Mouse (Mus musculus): ENCODE data around the gene Reep3. TPM values are rescaled to one million over a fixed set of nuclear protein-coding genes. Genes with fewer than 3 reads are reported as not detected.

The Reep3 gene
- total RNA-seq, 2 experiments from 2014 or later, result 22.2 to 22.5 TPM

DNA sequence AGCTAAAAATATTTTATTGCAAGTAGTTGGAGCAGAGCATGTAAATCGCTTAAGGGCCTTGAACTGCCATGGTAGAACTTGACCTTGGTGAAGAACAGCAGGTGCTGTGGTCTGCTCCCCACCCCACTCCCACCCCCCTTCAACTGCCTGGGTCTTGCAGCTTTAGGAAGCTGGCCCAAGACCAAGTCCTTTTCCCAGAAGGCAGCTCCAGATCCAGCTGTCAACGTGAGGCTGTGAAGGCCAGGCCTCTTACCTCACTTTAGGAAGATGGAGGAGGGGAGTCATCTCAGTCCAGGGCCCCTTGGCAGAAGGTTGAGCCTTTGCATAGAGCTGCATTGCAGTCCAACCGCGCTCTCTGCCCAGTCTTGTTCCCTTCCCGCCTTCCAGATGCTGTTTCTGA lies 102.3 kb downstream of the Reep3 start:
- no peak for DNase-seq
- intact Hi-C loops (cut with DNase I), result no loop called here

DNA sequence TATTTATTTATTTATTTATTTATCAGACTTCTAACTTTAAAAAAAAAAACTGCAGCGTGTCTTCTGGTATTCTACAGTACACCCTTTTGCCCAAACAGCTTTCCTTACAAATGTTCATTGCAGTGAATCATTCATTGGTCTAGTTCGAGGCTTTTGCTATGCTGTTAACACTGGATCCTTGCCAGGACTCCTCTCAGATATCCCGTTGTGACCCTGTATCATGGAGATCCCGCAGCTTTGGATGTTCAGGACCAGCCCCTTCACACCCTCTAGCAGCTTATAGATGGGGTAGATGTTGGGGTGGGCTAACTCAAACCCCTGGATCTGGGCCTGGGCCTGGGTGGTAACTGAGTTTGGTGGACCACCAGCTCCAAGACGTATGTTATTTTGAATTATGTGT lies 104.2 kb downstream of the Reep3 start:
- intact Hi-C loops (cut with DNase I), result no loop called here
- DNase-seq, result no peak

DNA sequence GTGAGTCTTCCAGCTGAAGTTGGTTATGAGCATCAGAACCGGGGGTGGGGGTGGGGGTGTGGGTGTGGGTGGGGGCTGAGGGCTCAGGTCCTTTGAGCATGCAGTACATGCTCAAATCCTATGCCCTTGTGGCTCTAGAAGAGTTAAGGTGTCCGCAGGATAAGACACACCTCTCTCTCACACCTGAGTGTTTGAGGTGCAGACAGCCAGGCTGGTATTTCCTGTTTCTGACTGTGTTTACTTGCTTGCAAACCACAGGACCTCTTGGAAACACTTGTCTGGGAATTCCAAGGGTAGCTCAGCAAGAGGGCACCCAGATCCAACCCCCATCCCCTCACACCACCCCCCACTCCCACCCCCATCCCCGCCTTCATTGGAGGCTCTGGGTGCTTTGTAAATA lies 106.2 kb downstream of the Reep3 start:
- DNase-seq, result no peak
- intact Hi-C loops (cut with DNase I), result no loop called here

DNA sequence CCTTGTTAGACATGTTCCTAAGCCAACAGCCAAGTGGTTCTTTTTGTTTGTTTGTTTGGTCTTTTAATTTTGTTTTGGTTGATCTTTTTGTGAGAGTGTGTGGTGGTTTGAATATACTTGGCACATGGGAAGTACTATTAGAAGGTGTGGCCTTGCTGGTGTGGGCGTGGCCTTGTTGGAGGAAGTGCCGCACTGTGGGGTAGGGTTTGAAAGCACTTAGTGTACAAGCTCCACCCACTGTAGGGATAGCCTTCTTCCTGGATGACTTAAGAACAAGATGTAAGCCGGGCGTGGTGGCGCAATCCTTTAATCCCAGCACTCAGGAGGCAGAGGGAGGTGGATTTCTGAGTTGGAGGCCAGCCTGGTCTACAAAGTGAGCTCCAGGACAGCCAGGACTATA lies 113.7 kb downstream of the Reep3 start:
- intact Hi-C loops (cut with DNase I), result no loop called here

DNA sequence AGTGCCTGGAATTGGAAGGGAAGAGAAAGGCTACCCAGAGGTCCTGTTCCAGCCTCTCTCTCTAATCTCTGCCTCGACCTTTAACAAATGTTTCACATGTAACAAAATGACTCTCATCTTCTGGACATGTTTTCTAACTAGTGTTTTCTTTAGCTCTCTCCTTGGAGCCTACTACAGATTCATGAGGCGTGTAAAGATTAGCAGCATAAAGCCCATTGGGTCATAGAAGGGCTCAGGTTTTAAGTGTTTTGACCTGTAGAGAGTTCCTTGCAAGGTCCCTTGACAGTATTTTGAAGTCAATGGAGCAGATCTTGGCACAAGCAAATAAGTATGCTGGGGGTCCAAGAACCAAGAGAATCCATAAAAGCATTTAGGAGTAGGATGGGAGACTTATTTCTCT lies 118.5 kb downstream of the Reep3 start:
- intact Hi-C loops (cut with DNase I), result no loop called here
- no peak for DNase-seq

More for the DNA sequence above, 113.7 kb downstream of the Reep3 start:
- DNase-seq, result no peak

DNA sequence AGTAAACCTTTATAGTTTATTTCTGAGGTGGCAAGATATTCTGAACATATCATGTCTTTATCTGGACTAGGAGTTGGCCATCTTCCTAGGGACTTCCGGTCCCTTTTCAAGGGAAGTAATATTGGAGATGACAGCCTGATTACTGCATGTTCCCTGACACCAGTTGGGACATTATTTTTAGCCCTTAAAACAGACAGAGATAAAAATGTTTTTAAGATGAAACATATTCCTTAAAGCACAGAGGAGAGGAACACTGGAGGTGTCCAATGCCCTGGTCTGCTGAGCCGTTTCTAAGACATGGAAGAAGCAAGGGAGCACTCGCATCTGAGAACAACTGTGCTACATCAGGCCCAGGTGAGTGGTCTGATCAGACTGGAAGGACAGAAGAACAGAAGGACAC lies 119.7 kb downstream of the Reep3 start:
- intact Hi-C loops (cut with DNase I), result no loop called here
- no peak for DNase-seq

DNA sequence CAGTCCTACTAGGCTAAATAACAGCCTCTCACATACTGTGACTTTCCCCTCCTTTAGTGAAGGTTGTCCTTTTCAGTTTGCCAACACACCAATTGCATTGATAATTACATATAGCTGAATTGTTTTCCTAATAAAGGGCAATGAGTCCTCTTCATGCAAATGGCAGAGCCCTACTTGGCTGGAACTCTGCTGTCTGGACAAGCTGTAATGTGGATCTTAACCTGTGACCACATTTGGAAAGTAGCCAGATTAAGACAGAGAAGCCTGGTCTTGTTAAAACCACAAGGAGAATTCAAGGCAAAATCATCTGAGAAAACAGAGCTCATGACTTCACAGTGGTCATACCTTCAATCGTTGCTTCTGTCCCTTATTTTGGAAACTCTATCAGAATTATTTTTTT lies 121.3 kb downstream of the Reep3 start:
- intact Hi-C loops (cut with DNase I), result no loop called here
- no peak for DNase-seq

DNA sequence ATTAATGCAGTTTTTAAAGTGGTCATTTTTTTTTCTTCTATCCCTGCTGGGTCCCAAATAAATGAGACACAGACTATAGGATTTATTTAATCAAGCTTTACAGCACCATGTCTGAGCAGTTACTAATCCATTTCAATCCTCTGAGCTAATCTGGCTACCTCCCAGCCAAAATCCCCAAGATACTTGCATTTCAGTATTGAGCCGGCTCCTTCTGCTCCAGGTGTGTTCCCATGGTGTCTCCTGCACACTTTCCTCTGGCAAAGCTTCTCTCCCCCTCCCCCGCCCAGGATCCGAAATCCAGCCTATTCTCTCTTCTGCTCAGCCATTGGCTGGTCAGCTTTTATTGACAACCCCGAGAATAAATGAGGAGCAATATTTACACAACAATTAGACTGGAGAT lies 122.3 kb downstream of the Reep3 start:
- no peak for DNase-seq
- intact Hi-C loops (cut with DNase I), result no loop called here

DNA sequence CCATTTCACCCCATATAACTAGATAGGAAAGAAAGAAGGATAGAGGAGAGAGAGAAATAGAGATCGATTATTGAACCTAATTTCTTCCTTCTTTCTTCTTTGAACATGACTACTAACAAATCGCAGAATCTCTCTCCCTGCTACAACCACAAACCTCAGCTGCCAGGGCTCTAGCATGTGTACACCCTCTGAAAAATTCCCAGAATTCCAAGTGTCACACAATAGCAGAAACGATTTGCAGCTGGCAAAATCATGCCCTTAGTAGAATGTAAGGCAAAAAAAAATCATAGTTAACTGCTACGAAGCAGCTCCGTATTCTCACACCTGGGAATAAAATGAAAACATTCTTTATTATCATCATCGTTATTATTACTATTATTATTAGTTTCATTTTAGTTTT lies 122.9 kb downstream of the Reep3 start:
- no peak for DNase-seq
- intact Hi-C loops (cut with DNase I), result no loop called here

DNA sequence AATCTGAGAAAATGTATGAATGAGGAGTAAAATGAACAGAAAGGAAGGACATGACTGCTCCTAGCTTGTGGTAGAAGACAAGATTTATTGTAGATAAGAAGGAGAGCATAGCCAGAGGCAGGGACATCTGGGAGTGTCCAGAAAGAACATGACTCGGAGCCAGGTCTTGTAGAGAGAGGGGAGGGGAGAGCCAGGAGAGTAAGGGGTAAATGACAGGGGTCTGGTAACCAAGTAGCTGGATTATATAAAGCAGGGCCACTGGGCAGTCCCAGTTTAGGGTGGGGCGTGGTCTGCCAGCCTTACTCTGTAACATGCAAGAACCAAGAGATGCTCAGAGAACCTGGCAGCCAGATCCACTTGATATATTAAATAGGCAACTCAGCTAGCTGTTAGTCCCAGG lies 123.5 kb downstream of the Reep3 start:
- intact Hi-C loops (cut with DNase I), result no loop called here
- no peak for DNase-seq

DNA sequence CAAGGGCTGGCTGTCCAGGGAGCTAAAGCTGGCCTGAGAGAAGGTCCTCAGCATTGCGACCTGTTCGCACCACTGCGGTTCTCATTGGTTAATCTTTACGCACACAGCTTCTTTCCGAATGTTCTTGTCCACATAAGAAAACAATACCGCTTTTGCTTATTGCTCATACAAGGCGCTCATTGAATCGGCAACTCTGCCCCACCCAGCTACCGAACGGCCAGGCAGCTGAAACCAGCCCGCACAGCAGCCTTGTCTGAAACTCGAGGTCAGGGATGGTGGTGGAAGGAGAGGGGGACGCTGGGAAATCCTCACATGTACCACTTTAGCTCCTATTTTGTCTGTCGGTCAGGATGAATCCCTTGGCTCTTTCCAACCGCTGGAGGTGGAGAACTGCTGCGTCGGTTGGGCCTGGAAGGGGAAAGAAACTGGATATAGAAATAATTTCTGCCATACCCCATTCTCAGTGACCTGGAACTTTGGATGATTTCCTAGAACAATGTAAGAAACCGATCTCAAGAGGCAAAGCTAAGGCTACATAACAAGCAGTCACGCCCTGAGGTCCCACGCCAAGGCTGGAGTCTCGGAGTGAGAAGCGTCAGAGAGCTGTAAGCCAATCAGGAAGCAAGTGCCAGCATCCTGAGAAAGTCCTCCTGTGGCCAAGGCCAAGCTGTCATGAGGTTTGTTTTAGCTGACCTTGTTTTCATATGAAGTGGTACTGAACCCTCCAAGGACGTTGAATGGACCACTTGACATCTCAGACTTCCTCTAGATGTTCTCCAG lies 126.2 kb downstream of the Reep3 start:
- intact Hi-C loops (cut with DNase I), result no loop called here
- no peak for DNase-seq

DNA sequence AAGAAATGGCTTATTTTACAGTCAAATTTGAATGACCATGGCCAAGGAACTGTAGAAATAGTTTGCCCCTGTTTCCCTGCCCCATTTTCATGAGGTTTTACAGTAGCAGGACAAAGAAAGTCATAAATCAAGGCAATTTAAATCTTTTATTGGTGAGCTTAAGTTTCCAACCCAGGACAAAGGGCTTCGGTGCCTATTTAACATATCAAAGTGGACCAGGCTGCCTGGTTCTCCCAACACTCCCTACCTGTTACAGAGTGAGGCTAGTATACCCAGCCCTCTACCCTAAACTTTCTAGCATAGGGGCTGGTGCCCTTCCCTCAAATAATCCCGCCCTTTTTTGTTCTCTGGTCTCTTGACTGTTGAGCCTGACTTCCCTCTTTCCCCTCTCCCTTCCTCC lies 127.2 kb downstream of the Reep3 start:
- no peak for DNase-seq
- intact Hi-C loops (cut with DNase I), result no loop called here

DNA sequence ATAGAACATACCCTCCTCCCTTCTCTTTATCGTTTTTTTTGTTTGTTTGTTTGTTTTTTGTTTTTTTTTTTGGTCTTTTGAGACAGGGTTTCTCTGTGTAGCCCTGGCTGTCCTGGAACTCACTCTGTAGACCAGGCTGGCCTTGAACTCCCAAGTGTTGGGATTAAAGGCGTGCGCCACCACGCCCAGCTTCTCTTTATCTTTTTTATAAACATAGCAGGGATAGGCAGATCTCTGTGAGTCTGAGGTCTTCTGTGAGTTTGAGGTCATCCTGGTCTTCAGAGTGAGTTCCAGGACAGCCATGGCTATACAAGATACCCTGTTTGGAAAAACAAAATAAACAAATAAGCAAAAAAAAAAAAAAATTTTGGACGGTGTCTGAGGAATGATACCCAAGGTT lies 127.7 kb downstream of the Reep3 start:
- intact Hi-C loops (cut with DNase I), result no loop called here
- no peak for DNase-seq

DNA sequence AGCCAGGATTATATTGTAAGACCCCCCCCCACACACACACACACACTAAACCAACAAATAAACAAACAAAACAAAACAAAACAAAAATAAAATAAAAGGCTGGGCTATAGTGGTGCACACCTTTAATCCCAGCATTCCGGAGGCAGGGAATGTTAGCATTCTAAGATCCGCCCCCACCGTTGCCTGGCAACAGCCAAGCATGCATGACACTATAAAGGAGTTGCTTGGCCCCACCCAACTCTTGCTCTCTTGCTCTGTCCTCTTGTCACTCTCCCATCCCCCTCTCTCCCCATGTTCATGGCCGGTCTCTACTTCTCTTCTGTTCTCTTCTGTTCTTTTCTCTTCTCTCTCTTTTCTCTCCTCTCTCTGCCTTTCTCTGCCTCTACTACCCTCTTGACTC lies 128.2 kb downstream of the Reep3 start:
- intact Hi-C loops (cut with DNase I), result no loop called here
- DNase-seq, result no peak

DNA sequence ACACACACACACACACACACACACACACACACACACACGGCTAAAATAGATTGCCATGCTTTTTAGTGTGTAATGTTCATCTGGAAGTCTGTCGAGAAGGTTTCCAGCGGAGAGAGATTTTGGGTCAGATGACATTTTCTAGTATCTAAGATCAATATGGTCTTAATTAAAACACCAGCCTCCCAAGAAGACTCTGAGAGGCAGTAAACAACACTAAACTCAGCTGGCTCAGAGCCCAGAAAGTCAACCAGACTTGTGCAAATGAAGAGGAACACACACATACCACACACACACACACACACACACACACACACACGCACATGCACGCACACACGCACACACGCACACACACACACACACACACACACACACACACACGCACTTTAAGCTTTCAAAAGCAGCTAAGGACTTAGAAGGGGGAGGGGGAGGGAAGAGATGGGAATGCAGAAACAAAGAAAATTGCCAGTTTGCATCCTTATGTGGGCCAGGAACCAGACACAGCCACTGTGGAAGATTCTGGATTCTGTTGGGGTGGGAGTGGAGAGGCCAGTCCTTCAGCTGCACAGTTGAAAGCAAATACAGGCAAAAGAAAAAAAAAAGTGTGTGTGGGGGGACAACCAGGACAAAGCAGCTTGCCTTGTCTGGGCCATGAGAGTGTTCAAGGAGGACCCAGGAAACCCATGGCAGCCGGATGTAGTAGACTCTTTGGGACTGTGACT lies 130.2 kb downstream of the Reep3 start:
- DNase-seq, result no peak
- intact Hi-C loops (cut with DNase I), result no loop called here

DNA sequence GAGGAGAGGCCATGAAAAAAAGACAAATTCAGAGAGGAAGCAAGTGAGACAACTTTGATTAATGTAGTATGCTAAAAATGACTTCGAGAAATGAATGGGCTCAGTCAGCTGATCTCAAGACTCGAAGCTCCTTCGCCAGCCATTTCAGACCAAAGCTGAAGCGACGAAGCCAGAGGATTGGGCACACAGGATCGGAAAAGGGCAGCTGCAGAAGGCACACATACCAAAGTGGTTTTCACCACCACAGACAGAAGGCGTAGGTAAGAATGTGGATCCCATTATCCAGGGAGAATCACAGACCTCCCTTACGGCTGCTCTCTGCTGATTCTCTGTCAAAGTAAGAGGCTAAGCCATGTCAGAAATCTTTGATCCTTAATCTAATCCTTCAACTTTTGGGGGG lies 136.6 kb downstream of the Reep3 start:
- no peak for DNase-seq
- intact Hi-C loops (cut with DNase I), result no loop called here

Other genes with a start within 250 kb of the Reep3 start
- gene Jmjd1c, start 820 bp downstream of the Reep3 start, total RNA-seq (2021), result 10 to 100 TPM; 39.4 to 41.1 TPM
- gene Nrbf2, start 188.4 kb upstream of the Reep3 start, total RNA-seq (2021), result 1 to 10 TPM; 8.4 to 10.0 TPM